Mouse (Mus musculus) lung, embryonic 15.5 days (tissue): ENCODE results near the gene Ppp1r16b. TPM values are rescaled to one million over a fixed set of nuclear protein-coding genes. Genes with fewer than 3 reads are reported as not detected.

Experiments used
- ATAC-seq: fragments of 200-750 bp; cut with Nextera tagmentation; 2 replicates; pipeline ENCODE4 v1.8.0; 2017; ENCODE audit warnings: moderate number of reproducible peaks, borderline replicate concordance; ENCODE audit not compliant: low FRiP score, low TSS enrichment; ENCODE audit errors: extremely low read depth
- H3K27ac ChIP-seq: fragments of 300-500 bp; sonication (generic); 2 replicates; pipeline ENCODE4 v1.5.1; 2015; ENCODE audit warnings: moderate library complexity, mild to moderate bottlenecking, inconsistent platforms
- H3K27me3 ChIP-seq: fragments of 300-500 bp; sonication (generic); 2 replicates; pipeline ENCODE4 v1.6.1; 2015; ENCODE audit warnings: inconsistent platforms
- H3K36me3 ChIP-seq: fragments of 300-500 bp; sonication (generic); 2 replicates; pipeline ENCODE4 v1.6.1; 2015; ENCODE audit warnings: inconsistent platforms
- H3K4me1 ChIP-seq: fragments of 300-500 bp; sonication (generic); 2 replicates; pipeline ENCODE4 v1.6.1; 2015; ENCODE audit warnings: inconsistent platforms
- H3K4me2 ChIP-seq: fragments of 300-500 bp; sonication (generic); 2 replicates; pipeline ENCODE4 v1.6.1; 2015; ENCODE audit warnings: inconsistent platforms, mild to moderate bottlenecking, moderate library complexity
- H3K4me3 ChIP-seq: fragments of 300-500 bp; sonication (generic); 2 replicates; pipeline ENCODE4 v1.5.1; 2015; ENCODE audit warnings: mild to moderate bottlenecking, inconsistent platforms
- H3K9ac ChIP-seq: fragments of 300-500 bp; sonication (generic); 2 replicates; pipeline ENCODE4 v1.6.1; 2015; ENCODE audit warnings: inconsistent platforms
- H3K9me3 ChIP-seq: fragments of 300-500 bp; sonication (generic); 2 replicates; pipeline ENCODE4 v1.6.1; 2016; ENCODE audit warnings: inconsistent platforms
- WGBS: fragments of 180-500 bp; shearing (Covaris S2); methylation state at CpG from one replicate; pipeline ENCODE4 v1.1.7; 2015; 5-methylcytosine and 5-hydroxymethylcytosine counted together
- polyA plus RNA-seq: library from polyadenylated mRNA; unstranded; fragments of >200 nt; fragmentation: Nextera tagmentation; extraction: Ambion mirVana; gene quantifications from 2 replicates; pipeline ENCODE4 v1.2.1, GENCODE M21; 2015

Ppp1r16b gene
- polyA plus RNA-seq, 1 experiment from 2014 or later = 20.2 TPM

DNA sequence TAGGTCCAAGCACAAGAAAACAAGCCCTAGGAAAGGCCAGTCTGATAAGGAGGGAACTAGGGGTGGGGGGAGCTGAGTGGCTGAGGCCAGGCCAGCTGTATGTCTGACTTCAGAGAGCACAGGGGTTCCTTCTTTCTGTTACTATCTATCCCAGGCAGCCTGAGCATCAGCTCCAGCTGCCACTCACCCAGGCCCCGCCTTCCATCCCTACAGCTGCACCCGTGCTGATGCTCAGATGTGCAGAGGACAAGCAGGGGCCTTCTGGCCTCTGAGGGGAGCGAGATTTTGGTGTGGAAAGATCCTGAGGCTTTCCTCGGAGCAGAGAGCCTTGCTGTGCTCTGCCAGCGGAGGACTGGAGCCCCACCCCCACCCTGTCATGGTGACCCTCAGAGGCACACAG is 50.9 kb downstream of the Ppp1r16b start:
- ATAC-seq = no peak
- Histone ChIP-seq H3K4me3 (no peak overlapping the region), H3K27ac (no peak overlapping the region), H3K4me2 (no peak overlapping the region), H3K9ac (no peak overlapping the region), H3K27me3 (no peaks in the 10 kb centered on the region), H3K9me3 (no peaks in the 10 kb centered on the region), H3K4me1 (peaks cover 9% of the 10 kb centered on the region; the same call in 1 of the 2 replicates), H3K36me3 (no peaks in the 10 kb centered on the region)
- WGBS = 14% methylated on average over 5 of the region's 5 CpGs

- Histone ChIP-seq H3K4me1 (peaks cover 3% of the 10 kb centered on the region; the same call in 1 of the 2 replicates), H3K9ac (no peak overlapping the region), H3K9me3 (no peaks in the 10 kb centered on the region), H3K4me3 (no peak overlapping the region), H3K36me3 (no peaks in the 10 kb centered on the region), H3K4me2 (no peak overlapping the region), H3K27ac (no peak overlapping the region), H3K27me3 (no peaks in the 10 kb centered on the region)
- WGBS = 77% methylated on average over 5 of the region's 5 CpGs
- no peak for ATAC-seq
Measured at GRCm38 (mm10) chr2:158717551-158718418, 52.6 kb downstream of the Ppp1r16b start.

DNA sequence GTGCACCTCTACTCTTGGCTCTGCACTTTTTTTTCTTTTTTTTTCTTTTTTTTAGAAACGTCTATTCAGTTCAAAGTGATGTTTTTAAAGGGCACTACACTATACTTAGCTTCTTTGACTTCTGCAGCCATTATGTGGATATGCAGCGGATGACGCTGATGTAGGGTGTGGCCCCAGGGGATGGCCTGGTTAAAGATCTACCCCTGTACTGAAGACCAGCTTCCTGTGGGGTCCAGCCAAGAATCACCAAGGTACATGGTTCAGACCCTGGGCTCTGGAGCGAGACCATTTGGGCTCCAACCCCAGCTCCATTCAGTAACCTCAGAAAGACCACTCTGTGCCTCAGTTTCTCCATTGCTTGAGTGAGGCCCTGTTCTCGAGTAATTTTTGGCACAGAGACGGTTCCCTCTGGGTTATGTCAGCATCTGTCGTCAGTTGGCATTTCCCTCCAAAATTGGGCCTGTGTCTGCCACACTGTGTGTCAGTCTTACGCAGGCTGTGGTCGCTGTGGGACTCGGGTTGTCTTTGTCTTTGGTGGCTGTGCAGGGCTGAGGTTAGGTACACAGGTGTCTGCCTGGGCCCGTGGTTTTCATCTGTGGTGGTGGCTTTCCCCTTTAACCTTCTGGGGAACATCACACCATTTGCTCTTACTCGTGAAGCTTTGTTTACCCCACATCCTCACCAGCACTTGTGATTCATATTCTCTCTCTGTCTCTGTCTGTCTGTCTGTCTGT is 53.8 kb downstream of the Ppp1r16b start:
- Histone ChIP-seq H3K4me2 (no peak overlapping the region), H3K9me3 (no peaks in the 10 kb centered on the region), H3K4me3 (no peak overlapping the region), H3K9ac (no peak overlapping the region), H3K4me1 (peaks cover 3% of the 10 kb centered on the region; the same call in 1 of the 2 replicates), H3K36me3 (no peaks in the 10 kb centered on the region), H3K27ac (no peak overlapping the region), H3K27me3 (no peaks in the 10 kb centered on the region)
- WGBS = 76% methylated on average over 12 of the region's 12 CpGs
- no peak for ATAC-seq

DNA sequence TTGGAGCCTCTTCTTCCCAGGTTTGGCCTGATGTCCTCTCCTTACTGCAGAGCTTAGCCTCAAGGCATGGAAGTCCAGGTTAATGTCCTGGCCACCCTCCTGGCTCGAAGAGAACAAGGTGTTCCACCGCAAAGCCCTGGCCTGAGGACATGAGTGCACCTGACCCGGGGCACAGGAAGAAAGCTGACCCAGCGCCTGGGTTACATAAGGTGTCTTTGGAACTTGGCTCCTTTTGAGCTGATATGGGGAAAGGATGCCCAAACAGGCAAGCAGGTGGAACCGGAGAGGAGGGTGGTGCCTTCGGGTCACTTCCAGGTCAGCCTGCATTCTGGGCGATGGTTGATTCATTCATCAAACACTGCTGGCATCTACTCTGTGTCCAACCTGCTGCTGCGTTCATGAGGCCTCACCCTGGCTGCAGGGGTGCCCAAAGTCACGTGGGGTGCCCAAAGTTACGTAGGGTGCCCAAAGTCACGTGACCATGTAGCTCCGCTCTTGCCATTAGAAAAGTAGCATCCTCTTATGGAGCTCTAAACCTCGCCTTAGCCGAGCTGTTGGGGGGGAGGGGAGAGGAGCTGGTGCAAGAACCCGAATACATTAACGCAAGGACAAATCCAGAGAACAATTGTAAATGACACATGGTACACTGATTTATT is 55.6 kb downstream of the Ppp1r16b start:
- H3K9ac ChIP-seq = no peak overlapping the region
- no peaks in the 10 kb centered on the region for H3K9me3 ChIP-seq
- no peaks in the 10 kb centered on the region for H3K27me3 ChIP-seq
- 65% methylated on average over 16 of the region's 16 CpGs for WGBS
- no peaks in the 10 kb centered on the region for H3K36me3 ChIP-seq
- no peak overlapping the region for H3K4me2 ChIP-seq
- no peak overlapping the region for H3K27ac ChIP-seq
- H3K4me1 ChIP-seq = peaks cover 3% of the 10 kb centered on the region; the same call in 1 of the 2 replicates
- no peak overlapping the region for H3K4me3 ChIP-seq
- ATAC-seq = no peak

GRCm38 (mm10) chr2:158721481-158721880 is 56.3 kb downstream of the Ppp1r16b start:
- Histone ChIP-seq H3K9me3 (no peaks in the 10 kb centered on the region), H3K36me3 (no peaks in the 10 kb centered on the region), H3K27me3 (no peaks in the 10 kb centered on the region), H3K4me3 (no peak overlapping the region), H3K9ac (no peak overlapping the region), H3K4me1 (no peaks in the 10 kb centered on the region), H3K4me2 (no peak overlapping the region), H3K27ac (no peak overlapping the region)
- no peak for ATAC-seq
- WGBS = 52% methylated on average over 3 of the region's 3 CpGs

- Histone ChIP-seq H3K36me3 (no peaks in the 10 kb centered on the region), H3K9me3 (no peaks in the 10 kb centered on the region), H3K4me1 (no peaks in the 10 kb centered on the region), H3K9ac (no peak overlapping the region), H3K27ac (0 out of 2 replicates have a peak overlapping the region, but pooled peaks have one; percentile 30), H3K27me3 (no peaks in the 10 kb centered on the region), H3K4me3 (no peak overlapping the region), H3K4me2 (no peak overlapping the region)
- no peak for ATAC-seq
- 72% methylated on average over 4 of the region's 4 CpGs for WGBS
Measured at GRCm38 (mm10) chr2:158722135-158722534, 56.9 kb downstream of the Ppp1r16b start.

- WGBS = 10% methylated on average over 6 of the region's 6 CpGs
- H3K36me3 ChIP-seq = no peaks in the 10 kb centered on the region
- H3K4me2 ChIP-seq = no peak overlapping the region
- H3K4me1 ChIP-seq = no peaks in the 10 kb centered on the region
- H3K9ac ChIP-seq = no peak overlapping the region
- H3K27me3 ChIP-seq = no peaks in the 10 kb centered on the region
- ATAC-seq = no peak
- H3K9me3 ChIP-seq = no peaks in the 10 kb centered on the region
- no peak overlapping the region for H3K4me3 ChIP-seq
- peak overlapping the region; percentile 30; the same call in 1 of the 2 replicates for H3K27ac ChIP-seq
Measured at GRCm38 (mm10) chr2:158722991-158723551, 57.9 kb downstream of the Ppp1r16b start.

GRCm38 (mm10) chr2:158723806-158724205 is 58.6 kb downstream of the Ppp1r16b start:
- H3K4me2 ChIP-seq = no peak overlapping the region
- 14% methylated on average over 6 of the region's 6 CpGs for WGBS
- H3K9ac ChIP-seq = no peak overlapping the region
- H3K36me3 ChIP-seq = no peaks in the 10 kb centered on the region
- no peak overlapping the region for H3K4me3 ChIP-seq
- no peaks in the 10 kb centered on the region for H3K4me1 ChIP-seq
- ATAC-seq = no peak
- no peaks in the 10 kb centered on the region for H3K27me3 ChIP-seq
- no peaks in the 10 kb centered on the region for H3K9me3 ChIP-seq
- H3K27ac ChIP-seq = no peak overlapping the region

- Histone ChIP-seq H3K9ac (no peak overlapping the region), H3K36me3 (no peaks in the 10 kb centered on the region), H3K4me2 (no peak overlapping the region), H3K9me3 (no peaks in the 10 kb centered on the region), H3K27me3 (no peaks in the 10 kb centered on the region), H3K4me1 (no peaks in the 10 kb centered on the region), H3K27ac (no peak overlapping the region), H3K4me3 (no peak overlapping the region)
- WGBS = 56% methylated on average over 6 of the region's 6 CpGs
- no peak for ATAC-seq
Measured at GRCm38 (mm10) chr2:158726252-158726651, 61.1 kb downstream of the Ppp1r16b start.

DNA sequence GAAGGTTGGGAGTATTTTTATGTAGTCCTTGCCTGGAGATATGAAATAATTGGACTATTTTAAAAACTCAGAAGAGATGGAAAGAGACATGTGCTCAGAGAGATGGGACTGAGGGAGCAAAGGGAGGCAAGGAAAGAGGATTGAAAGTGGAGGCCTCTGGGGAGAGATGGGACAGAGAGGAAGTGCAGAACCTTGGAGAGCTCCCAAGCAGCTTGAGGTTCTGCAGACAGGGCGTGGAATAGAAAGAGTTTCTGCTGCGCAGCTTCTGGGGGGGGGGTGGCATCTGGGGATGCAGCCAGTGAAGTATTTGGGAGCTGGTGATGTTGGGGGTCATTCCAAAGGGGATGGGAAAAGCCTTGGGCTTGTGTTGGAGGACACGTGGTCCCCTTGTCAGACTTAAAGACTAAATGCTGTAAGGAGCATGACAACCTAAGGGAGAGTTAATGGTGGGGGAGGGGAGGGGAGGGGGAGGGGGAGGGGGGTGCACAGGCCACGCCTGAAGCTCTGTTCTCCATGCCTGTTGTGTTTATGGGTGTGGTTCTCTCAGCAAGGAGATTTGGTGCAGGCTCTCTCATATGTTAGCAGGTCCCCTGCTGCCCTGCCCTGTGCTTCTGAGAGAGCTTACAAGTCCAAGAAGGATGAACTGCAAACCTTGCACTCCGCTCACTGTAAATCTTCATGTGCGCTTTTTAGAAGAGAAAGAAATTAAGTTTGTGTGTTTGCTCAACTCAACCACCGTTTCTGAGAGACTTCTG is 63.0 kb downstream of the Ppp1r16b start:
- ATAC-seq = no peak
- Histone ChIP-seq H3K4me2 (no peak overlapping the region), H3K4me1 (0 out of 2 replicates have a peak, but pooled peaks cover 1% of the 10 kb centered on the region), H3K9ac (no peak overlapping the region), H3K36me3 (no peaks in the 10 kb centered on the region), H3K4me3 (no peak overlapping the region), H3K27me3 (no peaks in the 10 kb centered on the region), H3K9me3 (no peaks in the 10 kb centered on the region), H3K27ac (no peak overlapping the region)
- 35% methylated on average over 7 of the region's 7 CpGs for WGBS

DNA sequence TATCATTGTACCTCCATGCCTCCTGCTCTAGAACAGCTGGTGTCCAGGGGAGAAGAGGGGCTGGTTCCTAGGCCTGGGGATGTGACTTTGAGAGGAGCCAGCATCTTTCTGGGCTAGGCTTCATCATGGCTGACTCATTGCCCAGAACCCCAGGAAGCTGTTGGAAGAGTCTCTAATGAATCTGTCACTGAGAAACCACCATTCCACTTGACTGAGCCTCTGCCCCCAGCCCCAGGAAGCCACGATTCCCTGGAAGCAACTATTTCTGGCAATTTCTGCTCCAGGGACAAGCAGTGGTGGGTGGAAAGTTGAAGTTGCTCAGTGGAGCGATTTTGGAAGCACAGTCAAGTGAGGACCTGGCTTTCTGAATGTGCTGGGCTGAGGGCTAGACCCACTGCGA is 65.7 kb downstream of the Ppp1r16b start:
- no peak overlapping the region for H3K9ac ChIP-seq
- WGBS = 64% methylated on average over 3 of the region's 3 CpGs
- no peak overlapping the region for H3K4me3 ChIP-seq
- peaks cover 21% of the 10 kb centered on the region for H3K4me1 ChIP-seq
- H3K36me3 ChIP-seq = no peaks in the 10 kb centered on the region
- no peak for ATAC-seq
- no peak overlapping the region for H3K4me2 ChIP-seq
- no peaks in the 10 kb centered on the region for H3K9me3 ChIP-seq
- H3K27me3 ChIP-seq = no peaks in the 10 kb centered on the region
- no peak overlapping the region for H3K27ac ChIP-seq
